Mouse (Mus musculus) C2C12 (cell line): Measurements from ENCODE around the gene Pusl1.

Experiments
- CTCF ChIP-seq: IDR thresholded peaks from one replicate; pipeline ENCODE4 v1.5.1; 2011; ENCODE audit not compliant: control insufficient read depth, insufficient read depth, insufficient read length
- MYOG ChIP-seq: IDR thresholded peaks from one replicate; pipeline ENCODE4 v1.6.1; 2011; ENCODE audit not compliant: control insufficient read depth, insufficient read length; ENCODE audit errors: extremely low read depth

GRCm38 (mm10) chr4:155851368-155851767 is 40.2 kb downstream of the Pusl1 start:
- no peak for TF ChIP-seq CTCF
- TF ChIP-seq MYOG: no peak
